Mouse (Mus musculus): ENCODE results near the gene Dis3l.
A peak's percentile ranks its signal among the peaks of the same experiment; 100 is the strongest.
"Not testable (repeated sequence)": the region's sequence is repeated elsewhere in the genome, so short reads cannot be mapped to it uniquely, and the experiment has no call there.

Gene Dis3l

DNA sequence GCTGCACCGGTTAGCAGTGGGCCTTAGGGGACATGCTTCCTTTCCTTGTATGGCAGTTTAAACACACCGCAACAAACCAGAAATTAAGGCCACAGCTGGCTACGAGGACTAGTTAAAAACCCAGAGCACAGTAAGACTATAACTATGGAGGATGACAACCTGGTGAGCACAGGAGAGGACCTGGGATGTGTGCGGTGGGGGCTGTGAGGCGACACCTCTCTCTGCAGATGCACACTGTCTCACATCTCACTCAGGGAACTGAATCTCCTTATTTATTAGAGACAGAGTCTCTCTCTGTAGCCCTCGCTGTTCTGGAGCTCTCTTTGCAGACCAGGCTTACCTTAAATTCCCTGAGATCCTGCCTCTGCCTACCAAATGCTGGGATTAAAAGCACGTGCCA lies 17.1 kb downstream of the Dis3l start:
- no peak for DNase-seq (ENCODE audit: extremely low spot score, low spot score)

DNA sequence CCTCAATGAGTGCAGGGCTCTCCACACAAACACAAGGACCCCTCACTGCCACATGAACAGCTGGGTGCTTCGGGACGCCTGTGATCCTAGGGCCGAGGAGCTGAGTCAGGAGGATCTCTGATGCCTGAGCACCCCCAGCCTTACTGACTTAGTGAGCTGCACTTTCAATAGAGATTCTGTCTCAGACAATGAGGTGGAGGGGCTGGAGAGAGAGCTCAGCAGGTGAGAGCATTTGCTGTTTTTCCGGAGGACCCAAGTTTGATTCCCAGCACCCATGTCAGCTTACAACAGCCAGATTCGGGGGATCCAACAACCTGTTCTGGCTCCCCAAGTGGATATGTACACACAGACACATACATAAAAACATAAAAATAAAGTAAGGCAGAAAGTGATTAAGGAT lies 24.1 kb downstream of the Dis3l start:
- no peak for DNase-seq (ENCODE audit: extremely low spot score, low spot score)

DNA sequence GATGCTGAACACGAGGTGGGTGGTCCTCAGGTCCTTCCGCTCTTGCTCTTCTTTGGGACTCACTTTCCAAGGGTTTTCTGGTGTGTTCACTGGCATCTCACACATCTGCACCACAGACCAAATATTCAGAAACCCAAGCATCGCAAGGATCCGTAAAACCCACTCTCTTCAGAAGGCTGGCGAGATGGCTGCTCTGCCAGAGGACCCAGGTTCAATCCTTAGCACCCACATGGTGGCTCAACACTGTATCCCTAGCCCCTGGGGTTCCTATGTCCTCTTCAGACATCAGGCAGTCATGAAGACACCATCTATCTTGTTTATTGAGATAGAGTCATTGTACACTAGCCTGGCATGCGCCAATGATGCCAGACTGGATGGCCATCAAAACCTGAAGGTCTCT lies 26.4 kb downstream of the Dis3l start:
- DNase-seq (ENCODE audit: extremely low spot score, low spot score): no peak

DNA sequence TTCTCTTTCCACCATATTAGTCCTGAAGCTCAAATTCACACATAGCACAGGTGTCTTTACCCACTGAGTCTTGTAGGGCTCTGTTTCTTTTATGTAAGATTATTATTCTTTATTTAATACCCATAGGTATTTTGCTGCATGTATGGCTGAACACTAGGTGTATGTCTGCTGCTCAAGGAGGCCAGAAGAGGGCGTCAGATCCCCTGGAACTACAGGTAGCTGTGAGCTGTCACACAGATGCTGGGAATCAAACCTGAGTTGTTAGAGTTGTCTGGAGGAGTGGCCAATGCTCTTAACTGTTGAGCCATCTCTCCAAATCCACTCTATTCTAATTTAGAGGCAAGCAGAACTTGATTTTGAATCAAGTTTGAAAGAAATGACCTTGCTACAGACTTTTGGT lies 29.0 kb downstream of the Dis3l start:
- no peak for DNase-seq (ENCODE audit: extremely low spot score, low spot score)

DNA sequence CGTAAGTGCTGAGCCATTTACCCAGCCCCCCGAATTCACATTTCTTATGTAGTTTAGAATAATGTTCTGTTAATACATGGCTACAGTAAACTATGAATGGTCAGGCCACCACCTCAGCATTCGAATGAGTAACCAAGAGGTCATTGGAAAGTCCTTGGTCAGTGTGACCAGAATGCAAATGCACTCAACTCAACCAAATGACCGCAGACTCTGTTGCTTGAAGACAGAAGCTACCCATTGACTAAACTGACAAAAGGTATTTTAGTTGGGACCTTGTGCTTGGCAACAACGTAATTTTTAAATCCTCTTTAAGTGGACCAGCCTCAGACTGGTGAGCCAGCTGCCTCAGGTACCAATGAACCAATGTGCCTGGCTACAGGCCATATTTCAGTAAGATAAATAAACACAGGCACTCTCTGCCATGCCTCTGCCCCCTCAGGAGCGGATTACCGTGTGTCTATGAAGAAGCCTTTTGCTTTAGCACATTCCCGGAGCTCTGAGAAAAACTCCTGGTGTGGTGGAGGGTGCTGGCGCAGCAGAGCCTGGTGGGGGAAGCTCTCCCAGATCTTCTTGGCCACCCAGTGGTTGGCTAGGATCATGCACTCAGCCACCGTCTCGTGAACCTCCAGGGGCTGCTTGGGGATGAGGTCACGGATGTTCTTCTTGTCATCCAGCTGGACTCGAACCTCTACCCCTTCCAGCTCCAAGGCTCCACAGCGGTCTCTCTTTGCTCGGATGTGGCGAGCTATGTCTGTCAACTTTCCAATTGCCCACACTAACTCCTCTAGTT lies 29.9 kb downstream of the Dis3l start:
- DNase-seq (ENCODE audit: extremely low spot score, low spot score): no peak

DNA sequence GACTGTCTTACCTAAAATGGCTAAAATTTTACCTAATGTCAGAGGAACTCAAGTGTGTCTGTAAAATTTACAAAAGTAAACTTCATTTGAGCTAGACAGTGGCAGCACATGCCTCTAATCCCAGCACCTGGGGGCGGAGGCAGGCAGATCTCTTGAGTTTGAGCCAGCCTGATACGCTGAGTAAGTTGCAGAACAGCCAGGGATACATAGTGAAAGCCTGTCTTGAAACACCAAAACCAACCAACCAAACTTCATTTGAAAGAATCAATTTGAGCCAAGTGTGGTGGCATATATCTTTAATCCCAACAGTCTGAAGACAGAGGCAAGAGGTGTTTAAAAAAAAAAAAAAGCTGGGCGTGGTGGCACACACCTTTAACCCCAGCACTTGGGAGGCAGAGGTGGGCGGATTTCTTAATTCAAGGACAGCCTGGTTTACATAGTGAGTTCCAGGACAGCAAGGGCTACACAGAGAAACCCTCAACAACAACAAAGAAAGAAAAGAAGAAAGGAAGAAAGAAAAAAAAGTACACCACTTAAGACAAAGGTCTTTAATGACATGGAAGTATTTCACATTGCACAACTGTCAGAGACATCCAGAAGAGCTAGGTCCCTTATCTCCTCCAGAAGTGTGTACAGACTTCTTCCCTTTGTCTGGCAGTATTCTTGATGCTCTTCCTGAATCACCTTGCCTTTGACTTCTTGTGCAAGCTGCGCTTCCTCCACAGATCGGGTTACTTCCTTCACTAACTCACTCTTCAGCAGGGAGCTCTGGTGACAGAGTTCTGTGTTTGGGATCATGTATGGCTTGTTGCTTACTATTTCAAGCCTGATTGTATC lies 34.4 kb downstream of the Dis3l start:
- DNase-seq (ENCODE audit: extremely low spot score, low spot score): no peak

DNA sequence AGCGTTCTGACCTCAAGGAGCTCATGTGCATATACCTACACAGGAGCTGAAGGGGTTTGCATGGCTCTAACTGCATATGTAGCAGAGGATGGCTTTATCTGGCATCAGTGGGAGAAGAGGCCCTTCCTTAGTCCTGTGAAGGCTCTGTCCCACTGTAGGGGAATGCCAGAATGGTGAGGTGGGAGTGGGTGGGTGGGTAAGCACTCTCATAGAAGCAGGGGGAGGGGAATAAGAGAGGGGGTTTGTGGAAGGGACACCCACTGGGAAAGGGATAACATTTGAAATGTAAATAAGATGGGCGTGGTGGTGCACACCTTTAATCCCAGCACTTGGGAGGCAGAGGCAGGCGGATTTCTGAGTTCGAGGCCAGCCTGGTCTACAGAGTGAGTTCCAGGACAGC lies 38.0 kb downstream of the Dis3l start:
- DNase-seq (ENCODE audit: extremely low spot score, low spot score): not testable (repeated sequence)

DNA sequence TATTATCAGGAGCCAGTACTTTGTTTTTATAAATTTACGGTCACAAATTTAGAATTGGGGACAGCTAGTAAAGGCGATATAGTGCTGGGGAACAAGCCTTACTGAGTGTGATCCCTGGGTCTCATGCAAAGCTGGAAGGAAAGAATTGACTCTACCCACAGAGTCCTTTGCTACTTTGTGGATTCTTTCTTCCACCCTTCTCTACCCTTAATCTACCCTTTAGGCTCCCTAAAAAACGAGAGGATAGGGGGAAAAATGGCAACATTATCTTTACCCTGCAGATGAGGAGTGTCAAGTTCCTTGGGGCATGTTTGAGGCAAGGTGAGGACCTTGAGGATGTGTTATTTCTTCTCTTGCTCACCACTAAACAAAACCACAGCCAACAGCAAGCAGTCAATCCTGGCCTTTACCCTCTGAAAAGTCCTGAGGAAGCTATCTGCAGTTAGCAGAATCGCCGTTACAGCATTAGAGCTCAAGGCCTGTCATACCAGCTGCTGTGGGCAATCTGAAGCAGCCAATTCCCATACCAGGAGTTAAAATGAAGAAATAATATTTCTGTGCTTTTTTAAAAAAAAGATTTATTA lies 58.6 kb downstream of the Dis3l start:
- DNase-seq (ENCODE audit: extremely low spot score, low spot score): no peak

DNA sequence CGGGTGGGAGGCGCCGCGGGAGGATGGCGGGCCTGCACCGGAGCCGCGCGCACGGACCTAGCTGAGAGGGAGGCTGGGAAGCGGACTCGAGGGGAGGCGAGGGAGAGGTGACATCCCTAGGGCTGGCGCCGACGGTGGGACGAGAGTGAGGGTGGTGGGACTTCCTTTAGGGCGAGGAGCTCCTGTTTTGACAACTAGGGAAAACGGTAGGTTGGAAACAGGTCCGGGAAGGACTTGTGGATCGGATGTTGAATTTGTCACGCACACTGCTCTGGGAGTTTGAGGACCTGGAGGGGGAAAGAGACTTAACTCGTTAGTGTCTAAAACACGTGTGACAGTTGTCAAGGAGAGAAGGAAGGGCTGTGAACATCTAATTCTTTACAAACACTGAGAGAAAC lies 59.3 kb downstream of the Dis3l start:
- DNase-seq (ENCODE audit: extremely low spot score, low spot score): no peak

DNA sequence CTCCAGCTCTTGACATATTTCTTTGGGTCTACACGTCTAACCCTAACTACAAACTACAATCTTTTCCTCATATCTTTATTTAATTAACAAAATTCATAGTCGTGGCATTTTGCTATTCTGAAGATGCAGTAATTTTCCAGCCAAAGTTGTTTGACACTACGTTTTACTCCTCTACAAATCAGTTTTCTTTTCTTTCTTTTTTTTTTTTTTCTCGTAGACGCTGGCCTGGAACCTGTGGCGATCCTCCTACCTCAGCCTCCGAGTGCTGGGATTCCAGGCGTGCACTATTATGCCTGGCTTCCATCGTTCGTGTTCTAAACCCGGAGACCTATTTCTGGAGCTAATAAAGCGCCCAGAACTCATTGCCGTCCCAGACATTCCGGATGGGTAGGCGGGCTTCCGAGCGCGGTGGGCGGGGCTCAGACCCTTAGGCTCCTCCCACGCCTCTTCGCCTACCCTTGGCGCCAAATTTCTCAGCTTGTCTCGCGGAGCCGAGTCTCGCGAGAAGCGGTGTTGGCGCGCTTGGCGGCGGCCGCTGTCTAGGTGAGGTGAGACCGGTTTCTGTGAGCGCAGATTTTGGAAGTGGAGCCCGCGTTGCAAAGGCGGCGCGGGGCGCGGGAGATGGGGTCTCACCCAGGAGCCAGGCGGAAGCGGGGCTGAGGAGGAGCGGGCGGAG lies 59.8 kb downstream of the Dis3l start, which contains the start of gene Tipin:
Gene Tipin (plus strand): TSS at position 477 of the 676 bp plus-strand sequence.
- peak; percentile 99 for DNase-seq (ENCODE audit: extremely low spot score, low spot score)

DNA sequence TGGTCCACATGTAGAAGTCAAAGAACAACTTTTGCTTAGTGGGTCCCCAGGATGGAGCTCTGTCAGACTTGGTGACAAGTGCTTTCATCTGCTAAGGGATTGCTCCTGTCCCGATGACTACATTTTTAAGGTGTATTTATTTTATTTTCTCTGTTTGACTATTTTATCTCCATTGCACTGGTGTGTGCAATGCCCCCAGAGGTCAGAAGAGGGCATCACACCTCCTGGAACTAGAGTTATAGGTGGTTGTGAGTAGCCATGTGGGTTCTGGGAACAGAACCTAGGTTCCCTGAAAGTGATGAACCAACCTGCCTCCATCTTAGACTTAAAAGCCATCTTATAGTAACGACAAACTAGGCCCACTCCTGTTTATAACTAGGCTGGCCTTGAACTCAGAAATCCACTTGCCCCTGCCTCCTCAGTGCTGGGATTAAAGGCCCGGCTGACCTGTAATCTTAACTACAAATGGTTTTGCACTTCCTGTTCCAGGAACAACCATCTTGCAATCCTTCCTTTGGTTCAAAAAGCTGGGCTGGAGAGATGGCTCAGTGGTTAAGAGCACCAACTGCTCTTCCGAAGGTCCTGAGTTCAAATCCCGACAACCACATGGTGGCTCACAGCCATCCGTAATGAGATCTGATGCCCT lies 62.3 kb downstream of the Dis3l start:
- DNase-seq (ENCODE audit: extremely low spot score, low spot score): no peak

DNA sequence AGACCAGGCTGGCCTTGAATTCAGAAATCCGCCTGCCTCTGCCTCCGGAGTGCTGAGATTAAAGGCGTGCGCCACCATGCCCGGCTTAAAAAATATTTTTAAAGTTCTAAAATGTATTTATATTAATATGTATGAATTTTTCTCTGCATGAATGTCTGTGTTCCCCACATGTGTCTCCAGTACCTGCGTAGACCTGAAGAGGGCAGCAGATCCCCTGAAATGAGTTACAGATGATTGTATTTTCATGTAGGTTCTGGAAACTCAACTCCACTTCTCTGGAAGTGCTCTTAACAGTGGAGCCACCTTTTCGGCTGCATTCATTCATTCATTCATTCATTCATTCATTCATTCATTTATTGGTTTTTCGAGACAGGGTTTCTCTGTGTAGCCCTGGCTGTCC lies 63.4 kb downstream of the Dis3l start:
- DNase-seq (ENCODE audit: extremely low spot score, low spot score): peak; percentile 68

DNA sequence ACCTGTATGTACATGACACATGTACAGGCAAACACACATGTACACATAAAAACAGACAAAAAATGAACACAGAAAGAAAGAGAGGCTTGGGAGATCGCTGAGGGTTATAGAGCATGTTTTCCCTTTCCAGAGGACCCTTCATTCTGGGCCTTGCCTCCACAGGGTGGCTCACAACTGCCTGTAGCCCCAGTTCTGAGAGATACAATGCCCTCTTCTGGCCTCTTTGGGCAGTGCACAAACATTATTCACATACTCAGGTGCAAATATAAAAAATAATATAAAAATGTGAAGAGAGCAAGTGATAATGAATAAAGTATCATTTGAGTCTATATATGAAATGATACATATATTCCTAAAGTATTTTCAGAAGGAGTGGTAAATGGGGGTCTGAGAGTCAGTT lies 66.2 kb downstream of the Dis3l start:
- DNase-seq (ENCODE audit: extremely low spot score, low spot score): no peak

DNA sequence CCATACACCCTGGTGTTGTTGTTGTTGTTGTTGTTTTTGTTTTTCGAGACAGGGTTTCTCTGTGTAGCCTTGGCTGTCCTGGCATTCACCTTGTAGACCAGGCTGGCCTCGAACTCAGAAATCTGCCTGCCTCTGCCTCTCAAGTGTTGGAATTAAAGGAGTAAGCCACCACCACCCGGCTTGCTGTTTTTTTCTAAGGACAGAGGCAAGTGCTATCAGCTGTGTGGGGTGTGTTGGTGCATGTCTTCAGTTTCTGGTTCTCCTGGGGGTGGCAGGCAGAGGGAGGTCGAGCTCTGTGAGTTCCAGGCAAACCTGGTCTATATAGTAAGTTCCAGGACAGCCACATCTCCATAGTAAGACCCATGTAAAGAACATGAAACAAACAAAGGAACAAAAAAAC lies 66.8 kb downstream of the Dis3l start:
- DNase-seq (ENCODE audit: extremely low spot score, low spot score): no peak

DNA sequence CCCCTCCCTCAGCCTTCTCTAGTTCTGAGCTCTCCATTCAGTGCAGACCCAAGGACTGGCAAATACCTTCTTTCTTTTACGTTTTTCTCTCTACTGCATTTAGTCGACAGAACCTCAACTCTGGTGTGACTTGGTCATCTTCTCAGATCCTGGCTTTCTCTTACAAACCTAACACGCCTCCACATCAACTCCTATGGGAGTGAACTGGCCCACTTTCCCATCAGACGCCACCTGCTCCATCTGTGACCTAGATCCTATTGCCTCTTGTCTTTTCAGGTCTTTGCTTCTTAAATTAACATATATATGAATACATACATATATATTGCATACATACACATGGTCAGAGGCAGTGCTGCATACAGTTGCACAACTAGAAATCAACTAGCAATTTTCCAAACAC lies 67.3 kb downstream of the Dis3l start:
- DNase-seq (ENCODE audit: extremely low spot score, low spot score): no peak

DNA sequence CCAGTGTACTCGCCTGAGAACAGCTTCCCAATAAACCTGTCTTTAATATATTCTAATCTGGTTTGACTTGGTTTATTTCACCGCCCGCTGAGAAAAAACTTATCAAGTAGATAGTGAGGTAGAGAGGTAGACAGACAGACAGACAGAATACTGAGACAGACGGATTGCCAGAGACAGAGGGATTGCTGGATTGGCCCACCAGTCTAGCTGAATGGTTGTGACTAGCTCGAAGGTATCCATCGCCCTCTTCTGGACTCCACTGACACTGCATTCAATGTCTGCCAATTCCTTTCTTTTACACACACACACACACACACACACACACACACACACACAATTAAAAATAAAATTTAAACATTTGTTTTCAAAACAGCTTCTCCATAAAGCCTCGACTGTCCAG lies 68.5 kb downstream of the Dis3l start:
- DNase-seq (ENCODE audit: extremely low spot score, low spot score): peak; percentile 47

DNA sequence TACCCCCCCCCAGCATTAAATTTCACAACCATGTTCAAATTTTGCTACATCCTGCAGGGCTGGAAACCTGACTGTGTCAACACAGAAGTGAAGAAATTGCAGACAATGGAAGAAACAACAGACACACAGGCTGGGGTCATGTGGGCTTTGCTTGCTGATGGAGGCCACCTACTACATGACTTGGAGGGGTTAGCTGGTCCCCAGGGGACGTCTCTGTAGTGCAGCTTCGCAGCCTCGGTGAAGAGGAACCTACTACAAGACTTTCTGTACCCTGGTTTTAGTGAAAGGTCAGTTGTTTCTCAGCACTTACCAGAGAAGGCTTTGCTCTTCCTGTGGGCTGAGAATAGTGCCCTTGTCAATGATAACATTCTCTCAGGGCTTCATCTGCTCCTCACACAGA lies 69.8 kb downstream of the Dis3l start:
- DNase-seq (ENCODE audit: extremely low spot score, low spot score): no peak

DNA sequence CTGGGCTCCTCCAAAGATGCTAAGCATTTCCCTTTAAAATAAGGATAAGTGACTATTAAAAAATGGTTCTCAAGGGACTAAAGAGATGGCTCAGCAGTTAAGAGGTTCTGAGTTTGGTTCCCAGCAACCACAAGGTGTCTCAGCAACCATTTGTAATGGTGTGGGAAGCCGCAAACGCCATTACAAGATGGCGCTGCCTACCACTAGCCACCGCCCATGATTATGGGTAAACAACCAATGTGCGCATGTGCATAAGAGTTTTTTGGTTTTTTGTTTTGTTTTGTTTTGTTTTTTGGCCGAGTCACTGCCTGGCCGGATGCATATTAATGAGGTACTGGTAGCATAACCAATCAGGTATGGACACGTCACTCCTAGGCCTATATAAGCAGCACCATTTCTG lies 72.3 kb downstream of the Dis3l start:
- not testable (repeated sequence) for DNase-seq (ENCODE audit: extremely low spot score, low spot score)

DNA sequence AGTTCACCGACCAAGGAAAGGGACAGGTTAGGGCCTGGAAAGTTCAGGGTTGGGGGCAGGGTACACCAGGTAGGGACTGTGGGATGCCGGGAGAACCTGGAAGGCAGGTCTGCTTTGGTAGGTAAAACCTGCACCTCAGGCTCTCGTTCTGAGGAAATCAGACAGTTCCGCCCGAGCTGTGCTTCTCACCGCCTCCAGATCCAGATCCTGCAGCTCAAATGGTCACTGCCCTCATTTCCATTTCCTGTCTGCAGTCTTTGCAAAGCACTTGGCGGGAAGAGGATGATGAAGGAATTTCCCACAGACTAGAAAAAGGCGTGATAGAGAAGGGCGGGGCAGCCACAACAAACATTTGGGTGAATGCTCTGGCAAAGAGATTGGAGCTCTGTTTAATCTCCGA lies 72.9 kb downstream of the Dis3l start:
- DNase-seq (ENCODE audit: extremely low spot score, low spot score): no peak

DNA sequence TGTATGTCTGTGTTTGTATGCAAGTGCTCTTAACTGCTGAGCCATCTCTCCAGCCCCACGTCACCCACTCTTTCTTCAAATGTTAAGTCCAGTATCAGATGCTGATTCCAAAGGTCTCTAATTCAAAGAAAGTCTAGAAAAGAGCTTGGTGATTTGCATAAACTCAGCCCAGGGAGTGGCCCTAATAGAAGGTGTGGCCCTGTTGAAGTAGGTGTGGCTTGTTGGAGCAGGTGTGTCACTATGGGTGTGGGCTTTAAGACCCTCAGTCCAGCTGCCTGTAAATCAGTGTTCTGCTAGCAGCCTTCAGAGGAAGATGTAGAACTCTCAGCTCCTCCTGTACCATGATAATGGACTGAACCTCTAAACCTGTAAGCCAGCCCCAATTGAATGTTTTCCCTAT lies 73.9 kb downstream of the Dis3l start:
- no peak for DNase-seq (ENCODE audit: extremely low spot score, low spot score)

DNA sequence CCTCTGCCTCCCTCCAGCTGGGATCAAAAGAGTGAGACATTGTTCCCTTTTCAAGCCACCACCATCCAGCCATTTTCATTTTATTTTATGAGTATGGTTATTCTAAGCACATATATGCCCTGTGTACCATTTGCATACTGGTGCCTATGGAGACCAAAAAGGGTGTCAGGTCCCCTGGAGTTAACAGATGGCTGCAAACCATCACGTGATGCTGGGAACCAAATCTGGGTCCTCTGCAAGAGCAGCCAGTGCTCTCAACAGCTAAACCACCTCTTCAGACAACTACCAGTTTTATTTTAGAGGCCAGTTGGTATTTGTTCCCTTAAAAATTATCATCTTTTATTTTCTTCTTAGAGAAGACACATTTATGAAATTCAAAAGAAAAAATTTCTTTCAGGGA lies 76.3 kb downstream of the Dis3l start:
- no peak for DNase-seq (ENCODE audit: extremely low spot score, low spot score)
